9 mouse cellular contexts compared by ENCODE assay signal in genomic region chr5:91074450-91074950, GRCm38 (mm10). TPM values are rescaled to one million over a fixed set of nuclear protein-coding genes. Genes with fewer than 3 reads are reported as not detected.
A peak's percentile ranks its signal among the peaks of the same experiment; 100 is the strongest.
DNase-seq lines count a peak whose midpoint lies in the region; ATAC-seq lines count a peak whose summit lies in the region.
"Had no signal": no experiment of that assay in that cellular context is flagged by ENCODE, and none has a peak within 500 bp of the region (broad histone marks: within the 10 kb centered on the region; RNA-seq: fewer than 3 reads in every experiment).

Gene Ereg, plus strand, starts transcription at chr5:91074622.

- no peak for DNase-seq in kidney, postnatal 36 days
- DNase-seq in ZHBTc4 (ENCODE audit: low read depth, low spot score), result peak; percentile 64
- peak; percentile 57 for DNase-seq in retina, embryonic 14.5 days (ENCODE audit: low spot score)
- no peak for DNase-seq in gastrocnemius, postnatal 14 days
- DNase-seq in layer of hippocampus, postnatal 25 days (ENCODE audit: extremely low spot score in 1 of 2, low spot score in 1 of 2), result no peak

- WGBS in kidney, embryonic 14.5 days, result 1% methylated on average over 25 of the region's 25 CpGs
- 1% methylated on average over 25 of the region's 25 CpGs for WGBS in heart, embryonic 14.5 days
- WGBS in liver, embryonic 12.5 days (ENCODE audit: insufficient replicate concordance), result 3% methylated on average over 25 of the region's 25 CpGs

- no peaks in the 10 kb centered on the region for H3K9me3 ChIP-seq in kidney, embryonic 14.5 days (ENCODE audit: control insufficient read depth, low read length)
- H3K9me3 ChIP-seq in heart, embryonic 14.5 days (ENCODE audit: control insufficient read depth, low read length), result no peaks in the 10 kb centered on the region
- no peaks in the 10 kb centered on the region for H3K9me3 ChIP-seq in liver, embryonic 12.5 days (replicated peaks)

- H3K27ac ChIP-seq in kidney, embryonic 14.5 days (ENCODE audit: low read depth, low read length), result no peak within 1 kb of the TSS
- H3K27ac ChIP-seq in heart, embryonic 14.5 days (replicated peaks in 1 of 2; ENCODE audit: control insufficient read depth in 1 of 2, insufficient read depth in 1 of 2, low read depth in 2 of 2, low read length in 2 of 2), result peak within 1 kb of the TSS; percentile 19 to 33; a peak in 2 of 4 replicates
- H3K27ac ChIP-seq in liver, embryonic 12.5 days, result no peak within 1 kb of the TSS

- H3K4me1 ChIP-seq in kidney, embryonic 14.5 days (ENCODE audit: control insufficient read depth, insufficient read depth, low read length), result no peaks in the 10 kb centered on the region
- peaks cover 3 to 4% of the 10 kb centered on the region in 2 experiments; a peak in 1 of 4 replicates for H3K4me1 ChIP-seq in heart, embryonic 14.5 days (ENCODE audit: control insufficient read depth in 2 of 2, insufficient read depth in 2 of 2, low read length in 2 of 2)
- no peaks in the 10 kb centered on the region for H3K4me1 ChIP-seq in liver, embryonic 12.5 days

- H3K4me3 ChIP-seq in kidney, embryonic 14.5 days (ENCODE audit: low read length), result peak within 1 kb of the TSS; percentile 26; the same call in 1 of the 2 replicates
- peak within 1 kb of the TSS; percentile 42 to 47 for H3K4me3 ChIP-seq in heart, embryonic 14.5 days (ENCODE audit: control insufficient read depth in 1 of 2, insufficient read depth in 1 of 2, low read depth in 1 of 2, low read length in 2 of 2)
- H3K4me3 ChIP-seq in liver, embryonic 12.5 days, result peak within 1 kb of the TSS; percentile 32

- no peaks in the 10 kb centered on the region for H3K36me3 ChIP-seq in kidney, embryonic 14.5 days (ENCODE audit: control insufficient read depth, insufficient read depth, low read length)
- no peaks in the 10 kb centered on the region for H3K36me3 ChIP-seq in heart, embryonic 14.5 days (ENCODE audit: control insufficient read depth, insufficient read depth, low read length)
- no peaks in the 10 kb centered on the region for H3K36me3 ChIP-seq in liver, embryonic 12.5 days

- ATAC-seq in kidney, embryonic 14.5 days (ENCODE audit: low FRiP score, low TSS enrichment), result peak; percentile 75
- no peak for ATAC-seq in heart, embryonic 14.5 days (ENCODE audit: insufficient number of reproducible peaks, insufficient read depth, low FRiP score, low read depth)
- ATAC-seq in liver, embryonic 12.5 days, result no peak

- intact Hi-C loops in gastrocnemius, postnatal 14 days (cut with DNase I; ENCODE audit: low total_unique reads), result no loop called here

- H3K4me2 ChIP-seq in kidney, embryonic 14.5 days (replicated peaks; ENCODE audit: low read depth, low read length), result peak within 1 kb of the TSS; percentile 51
- H3K4me2 ChIP-seq in heart, embryonic 14.5 days (ENCODE audit: low read length), result peak within 1 kb of the TSS; percentile 92
- peak within 1 kb of the TSS; percentile 47 for H3K4me2 ChIP-seq in liver, embryonic 12.5 days

- H3K9ac ChIP-seq in kidney, embryonic 14.5 days (ENCODE audit: low read depth, low read length), result no peak within 1 kb of the TSS
- H3K9ac ChIP-seq in heart, embryonic 14.5 days (ENCODE audit: low read length), result peak within 1 kb of the TSS; percentile 46
- no peak within 1 kb of the TSS for H3K9ac ChIP-seq in liver, embryonic 12.5 days

- H3K27me3 ChIP-seq in kidney, embryonic 14.5 days (ENCODE audit: control insufficient read depth, insufficient read depth, low read length), result no peaks in the 10 kb centered on the region; the same call in none of the 2 replicates
- H3K27me3 ChIP-seq in heart, embryonic 14.5 days (ENCODE audit: control insufficient read depth, insufficient read depth, low read length), result no peaks in the 10 kb centered on the region
- H3K27me3 ChIP-seq in liver, embryonic 12.5 days (replicated peaks), result peaks cover 23% of the 10 kb centered on the region

RNA-seq across cellular contexts. Expression of gene Ereg, which starts in this region (rescaled TPM):
- not detected in 2 replicates for polyA plus RNA-seq in kidney, embryonic 14.5 days (2014; fragmentation: Nextera tagmentation; extraction: Ambion mirVana)
- 0.19 TPM in 1 of 2 replicates, not detected in the other for polyA plus RNA-seq in heart, embryonic 14.5 days (2014; fragmentation: Nextera tagmentation; extraction: Ambion mirVana)
- polyA plus RNA-seq in liver, embryonic 12.5 days (2016; fragmentation: Nextera tagmentation; extraction: Ambion mirVana), result 0.08 and 0.14 TPM in 2 replicates
- not detected for total RNA-seq in gastrocnemius, postnatal 14 days (2021)
- not detected for total RNA-seq in layer of hippocampus, postnatal 25 days (2021)
- total RNA-seq: MEL had no signal

Comparison
In these comparisons a context has a peak if more than half of its experiments do, and no peak if none do; other contexts are left out.
1. Peak in ATAC-seq, H3K4me3 ChIP-seq and H3K4me2 ChIP-seq in kidney, embryonic 14.5 days; RNA of the gene not detected or under 1 TPM.
2. H3K27ac ChIP-seq: peak in heart, embryonic 14.5 days (2 of 2); none in kidney, embryonic 14.5 days (single experiment) and liver, embryonic 12.5 days (single experiment).
3. DNase-seq: peak in ZHBTc4 (single experiment) and retina, embryonic 14.5 days (single experiment); none in kidney, postnatal 36 days (0 of 2), gastrocnemius, postnatal 14 days (single experiment) and layer of hippocampus, postnatal 25 days (0 of 2).
4. Peak in every context shown above with its lines, with median percentiles within 50 percentile points of each other: H3K4me2 ChIP-seq and H3K4me3 ChIP-seq.